Mouse (Mus musculus): ENCODE measurements around the gene Serpinb1c.

GRCm38 (mm10) chr13:32934706-32935381 is 36.8 kb upstream of the Serpinb1c start:
- TF ChIP-seq POLR2A (IDR thresholded peaks at IDR 0.05; ENCODE audit: low read depth, low read length): no peak
- TF ChIP-seq CTCF (IDR thresholded peaks at IDR 0.05; ENCODE audit: borderline replicate concordance, insufficient read depth, low read length): no peak
